Mouse (Mus musculus) liver, embryonic 16.5 days (tissue): ENCODE measurements around the gene Dnajb8. TPM values are rescaled to one million over a fixed set of nuclear protein-coding genes. Genes with fewer than 3 reads are reported as not detected.
A peak's percentile ranks its signal among the peaks of the same experiment; 100 is the strongest.

Source experiments
- ATAC-seq: fragments of 200-750 bp; cut with Nextera tagmentation; 2 replicates; pipeline ENCODE4 v1.8.0; 2017; ENCODE audit warnings: low read depth, mild to moderate bottlenecking, moderate number of reproducible peaks, moderate library complexity
- H3K27ac ChIP-seq: fragments of 300-500 bp; sonication (generic); 2 replicates; pipeline ENCODE4 v1.5.1; 2014; ENCODE audit warnings: mild to moderate bottlenecking, low read length
- H3K27me3 ChIP-seq: fragments of 300-500 bp; sonication (generic); 2 replicates; pipeline ENCODE4 v1.6.1; 2014; ENCODE audit warnings: low read depth, low read length, mixed read lengths; ENCODE audit not compliant: control insufficient read depth, insufficient read depth
- H3K36me3 ChIP-seq: fragments of 300-500 bp; sonication (generic); 2 replicates; pipeline ENCODE4 v1.6.1; 2014; ENCODE audit warnings: mild to moderate bottlenecking; ENCODE audit not compliant: control insufficient read depth, insufficient read depth
- H3K4me1 ChIP-seq: fragments of 300-500 bp; sonication (generic); 2 replicates; pipeline ENCODE4 v1.6.1; 2014; ENCODE audit warnings: low read depth, low read length, mixed read lengths; ENCODE audit not compliant: control insufficient read depth
- H3K4me2 ChIP-seq: fragments of 300-500 bp; sonication (generic); 2 replicates; pipeline ENCODE4 v1.6.1; 2014; ENCODE audit warnings: low read depth, low read length, mixed read lengths
- H3K4me3 ChIP-seq: fragments of 300-500 bp; sonication (generic); 2 replicates; pipeline ENCODE4 v1.5.1; 2014; ENCODE audit warnings: low read depth, mild to moderate bottlenecking, low read length
- H3K9ac ChIP-seq: fragments of 300-500 bp; sonication (generic); 2 replicates; pipeline ENCODE4 v1.6.1; 2014; ENCODE audit warnings: low read depth, low read length
- H3K9me3 ChIP-seq: fragments of 300-500 bp; sonication (generic); replicated peaks from 2 replicates; pipeline ENCODE4 v1.6.1; 2016; ENCODE audit warnings: low read length; ENCODE audit not compliant: control insufficient read depth
- WGBS: fragments of 180-500 bp; shearing (Covaris S2); extraction: QIAGEN DNeasy Blood & Tissue Kit; methylation state at CpG from one replicate; pipeline ENCODE4 v1.1.7; 2014; ENCODE audit not compliant: insufficient replicate concordance; 5-methylcytosine and 5-hydroxymethylcytosine counted together
- polyA plus RNA-seq: library from polyadenylated mRNA; unstranded; fragments of >200 nt; fragmentation: Nextera tagmentation; extraction: Ambion mirVana; gene quantifications from 2 replicates; pipeline ENCODE4 v1.2.1, GENCODE M21; 2015

Gene Dnajb8
- polyA plus RNA-seq, 1 experiment from 2014 or later: not detected

DNA sequence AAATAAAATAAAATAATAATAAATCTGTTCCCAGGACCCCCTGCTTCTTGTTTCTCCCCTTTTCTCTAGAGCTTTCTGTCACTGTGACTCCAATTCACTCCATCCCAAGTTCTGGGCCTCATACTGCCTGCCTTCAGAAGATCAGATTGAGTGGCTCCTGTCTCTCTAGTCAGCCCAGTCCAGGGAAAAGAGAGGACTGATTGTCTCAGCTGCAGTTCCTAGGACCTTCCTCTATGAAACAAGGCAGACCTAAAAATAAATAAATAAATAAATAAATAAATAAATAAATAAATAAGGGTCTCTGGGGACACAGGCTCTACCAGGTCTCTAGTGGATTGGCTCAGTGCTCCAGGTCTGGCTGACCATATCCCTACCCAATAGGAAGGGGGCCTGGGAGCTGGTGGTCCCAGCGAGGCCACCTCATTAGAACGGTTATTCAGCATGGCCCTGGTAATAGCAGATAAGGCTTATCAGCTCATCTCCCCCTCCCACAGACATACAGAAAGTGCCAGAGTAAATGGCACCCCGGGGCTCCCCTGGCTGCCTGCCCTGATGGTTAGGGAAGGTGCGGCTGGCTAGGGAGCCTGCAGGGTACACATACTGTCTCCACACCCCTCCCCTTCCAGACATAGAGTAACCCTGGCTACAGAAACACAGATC lies 30.5 kb upstream of the Dnajb8 start:
- Histone ChIP-seq H3K9ac (no peak overlapping the region), H3K27me3 (peaks cover 90% of the 10 kb centered on the region), H3K27ac (no peak overlapping the region), H3K9me3 (no peaks in the 10 kb centered on the region), H3K4me3 (no peak overlapping the region), H3K4me2 (no peak overlapping the region), H3K4me1 (peaks cover 24% of the 10 kb centered on the region), H3K36me3 (no peaks in the 10 kb centered on the region)
- 11% methylated on average over 4 of the region's 4 CpGs for WGBS
- ATAC-seq: no peak

DNA sequence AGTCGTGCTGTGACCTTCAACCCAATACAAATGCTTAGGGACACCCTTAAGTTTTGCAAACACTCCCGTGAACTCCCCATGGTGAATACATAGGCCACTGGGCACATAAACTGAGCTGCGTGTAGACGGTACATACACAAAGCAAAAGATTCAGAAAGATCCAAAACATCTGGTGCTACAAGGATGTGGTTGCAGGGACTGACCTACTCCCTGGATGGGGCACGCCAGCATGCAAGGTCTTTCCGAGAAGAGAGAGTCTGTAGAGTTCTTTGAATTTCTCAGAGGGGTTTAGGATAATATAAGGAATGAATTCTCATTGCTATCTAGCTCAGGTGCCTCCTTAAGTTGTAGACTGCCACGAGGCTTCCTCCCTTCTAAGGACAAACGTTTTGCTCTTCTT lies 29.3 kb upstream of the Dnajb8 start:
- H3K4me1 ChIP-seq: peaks cover 36% of the 10 kb centered on the region
- 36% methylated on average over 8 of the region's 8 CpGs for WGBS

DNA sequence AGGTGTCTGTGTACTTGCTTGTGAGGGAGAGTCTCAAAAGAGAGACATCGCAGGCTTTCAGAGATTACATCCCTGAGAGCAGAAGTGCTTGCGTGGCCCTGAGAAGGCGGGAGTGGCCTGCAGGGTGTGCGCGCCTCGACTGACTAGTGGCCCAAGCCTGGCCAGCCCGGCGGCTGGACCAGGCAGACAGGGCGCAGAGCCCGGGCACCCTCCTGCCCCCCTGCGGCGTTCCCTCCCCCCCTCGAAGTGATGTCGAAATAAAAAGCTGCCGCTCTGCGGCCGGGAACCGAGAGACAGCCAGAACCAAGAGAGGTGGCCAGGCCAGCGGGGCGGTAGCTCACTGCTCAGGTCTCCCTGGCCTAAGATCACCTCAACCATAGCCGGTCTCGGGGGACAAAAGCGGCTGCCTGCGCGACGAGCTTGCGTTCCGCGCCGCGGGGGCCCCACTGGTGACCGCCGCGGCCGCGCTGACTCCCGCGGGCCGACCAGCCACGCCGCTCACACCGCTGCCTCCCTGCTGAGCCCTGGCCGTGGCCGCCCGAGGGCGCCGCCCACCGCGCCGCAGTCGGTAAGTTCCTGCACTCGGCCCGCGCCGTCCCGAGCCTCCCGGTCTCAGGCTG lies 28.5 kb upstream of the Dnajb8 start, which contains the start of gene Gata2:
Gene Gata2 (plus strand): TSS at position 459 of the 620 bp plus-strand sequence.
- peak within 1 kb of the TSS; percentile 28; the same call in 1 of the 2 replicates for H3K9ac ChIP-seq
- H3K27ac ChIP-seq: no peak within 1 kb of the TSS
- peaks cover 44% of the 10 kb centered on the region for H3K4me1 ChIP-seq
- H3K36me3 ChIP-seq: no peaks in the 10 kb centered on the region
- peak within 1 kb of the TSS; percentile 65 for H3K4me2 ChIP-seq
- WGBS: 2% methylated on average over 50 of the region's 57 CpGs
- peak within 1 kb of the TSS; percentile 49 for H3K4me3 ChIP-seq
- no peaks in the 10 kb centered on the region for H3K9me3 ChIP-seq
- H3K27me3 ChIP-seq: peaks cover 100% of the 10 kb centered on the region
- no peak for ATAC-seq

More for the DNA sequence above, 29.3 kb upstream of the Dnajb8 start:
- no peaks in the 10 kb centered on the region for H3K36me3 ChIP-seq
- H3K27ac ChIP-seq: no peak overlapping the region
- no peak overlapping the region for H3K4me3 ChIP-seq
- H3K27me3 ChIP-seq: peaks cover 100% of the 10 kb centered on the region
- H3K9ac ChIP-seq: no peak overlapping the region
- no peak overlapping the region for H3K4me2 ChIP-seq
- no peak for ATAC-seq
- no peaks in the 10 kb centered on the region for H3K9me3 ChIP-seq

DNA sequence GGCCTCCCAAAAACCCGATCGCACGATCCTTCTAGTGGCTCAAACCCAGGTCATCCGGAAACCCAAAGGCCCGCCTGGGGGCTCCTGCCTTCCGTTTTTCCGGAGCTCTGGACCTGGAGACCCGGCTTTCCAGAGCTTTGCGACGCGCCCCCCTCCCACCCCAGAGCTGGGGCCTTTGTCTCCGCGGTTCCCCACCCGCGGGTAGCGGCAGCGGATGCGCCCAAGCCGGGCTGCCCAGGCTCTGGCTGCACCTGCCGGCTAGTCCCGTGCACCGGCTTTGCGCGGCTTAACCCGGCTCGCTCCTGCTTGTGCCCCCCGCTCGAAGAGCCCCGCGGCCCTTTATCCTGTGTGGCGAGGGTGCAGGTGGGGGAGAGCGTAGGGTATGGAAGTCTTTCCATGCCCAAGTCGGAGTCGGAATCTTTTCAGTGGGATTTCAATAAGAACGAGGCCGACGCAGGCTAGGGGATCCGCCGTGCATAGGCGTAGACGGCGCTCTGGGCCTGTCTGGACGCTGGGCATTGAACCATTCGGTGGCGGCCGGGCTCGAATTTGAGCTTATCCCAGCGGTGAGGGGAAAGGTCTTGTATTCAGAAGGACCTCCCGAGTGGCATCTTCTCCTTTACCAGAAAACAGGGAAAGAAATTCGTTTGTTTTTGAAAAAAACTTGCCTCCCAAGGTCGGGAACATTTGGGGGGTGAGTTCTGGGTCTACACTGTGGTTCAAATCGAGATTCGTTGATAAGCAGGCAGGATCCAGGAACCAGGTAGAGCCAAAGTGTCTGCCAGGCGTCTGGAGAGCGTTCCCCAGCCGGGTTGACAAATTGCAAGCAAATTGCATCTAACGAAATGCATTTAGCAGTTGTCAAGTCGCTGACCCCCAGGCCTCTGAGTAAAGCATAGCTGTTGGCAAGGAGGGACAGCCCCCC lies 27.8 kb upstream of the Dnajb8 start:
- H3K9ac ChIP-seq: peak overlapping the region; percentile 28; the same call in 1 of the 2 replicates

DNA sequence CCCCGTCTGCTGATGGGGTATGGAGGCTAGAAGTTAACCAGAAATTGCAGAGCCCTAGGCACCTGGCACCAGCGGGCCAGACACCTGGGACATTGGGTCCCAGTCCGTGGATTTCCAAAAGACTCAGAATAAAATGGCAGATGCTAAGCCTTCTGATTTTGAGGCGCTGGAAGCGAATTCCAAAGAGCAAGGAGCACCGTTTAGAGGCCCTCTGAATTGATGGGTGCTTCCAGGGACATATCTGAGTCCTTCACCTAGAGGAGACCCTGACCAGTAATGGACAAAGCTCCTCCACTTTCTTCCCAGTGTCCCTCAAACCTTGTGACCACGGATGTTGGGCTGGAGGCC lies 27.1 kb upstream of the Dnajb8 start:
- Histone ChIP-seq H3K9ac (no peak overlapping the region), H3K36me3 (no peaks in the 10 kb centered on the region), H3K27ac (no peak overlapping the region), H3K9me3 (no peaks in the 10 kb centered on the region), H3K4me1 (peaks cover 43% of the 10 kb centered on the region), H3K27me3 (peaks cover 100% of the 10 kb centered on the region), H3K4me3 (no peak overlapping the region), H3K4me2 (no peak overlapping the region)
- ATAC-seq: no peak
- 38% methylated on average over 7 of the region's 7 CpGs for WGBS

More for the DNA sequence above, 27.8 kb upstream of the Dnajb8 start:
- ATAC-seq: no peak
- H3K4me2 ChIP-seq: peak overlapping the region; percentile 65
- 4% methylated on average over 58 of the region's 58 CpGs for WGBS
- H3K27ac ChIP-seq: no peak overlapping the region
- peaks cover 47% of the 10 kb centered on the region for H3K4me1 ChIP-seq
- peaks cover 100% of the 10 kb centered on the region for H3K27me3 ChIP-seq
- H3K36me3 ChIP-seq: no peaks in the 10 kb centered on the region
- H3K4me3 ChIP-seq: peak overlapping the region; percentile 49
- H3K9me3 ChIP-seq: no peaks in the 10 kb centered on the region

DNA sequence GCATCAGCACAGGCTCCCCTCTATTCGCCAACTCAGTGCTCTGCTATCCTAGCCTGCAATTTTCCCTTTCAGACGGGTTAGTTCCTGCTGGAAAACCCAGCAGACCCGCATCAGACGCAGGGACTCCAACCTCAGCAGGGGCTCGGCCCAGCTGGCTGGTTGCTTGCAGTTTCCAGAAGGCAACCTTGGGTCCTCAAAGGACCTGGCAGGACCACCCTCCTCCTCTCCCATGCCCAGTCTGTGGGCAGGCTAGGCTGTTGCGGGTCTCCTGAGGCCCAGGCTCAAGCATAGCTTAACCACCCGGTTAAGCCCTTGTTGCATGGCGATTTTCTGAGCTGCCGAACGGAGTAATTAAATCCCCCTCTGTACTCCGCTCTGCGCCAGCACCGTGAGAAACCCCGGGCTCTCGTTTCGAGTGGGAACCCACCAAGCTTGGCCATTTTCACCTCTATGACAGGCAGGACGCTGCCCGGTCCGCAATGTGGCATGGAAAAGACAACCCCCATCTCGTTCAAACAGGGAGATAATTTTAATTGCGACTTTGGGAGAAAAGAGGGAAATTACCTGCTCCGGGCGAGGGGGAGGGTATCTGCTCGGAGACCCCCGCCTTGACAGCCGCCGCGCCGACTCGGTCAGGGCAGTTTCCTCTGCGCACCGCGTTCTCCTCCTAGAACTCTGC lies 25.9 kb upstream of the Dnajb8 start:
- 0 out of 2 replicates have a peak overlapping the region, but pooled peaks have one; percentile 54 for H3K4me2 ChIP-seq
- ATAC-seq: no peak
- 10% methylated on average over 33 of the region's 33 CpGs for WGBS

DNA sequence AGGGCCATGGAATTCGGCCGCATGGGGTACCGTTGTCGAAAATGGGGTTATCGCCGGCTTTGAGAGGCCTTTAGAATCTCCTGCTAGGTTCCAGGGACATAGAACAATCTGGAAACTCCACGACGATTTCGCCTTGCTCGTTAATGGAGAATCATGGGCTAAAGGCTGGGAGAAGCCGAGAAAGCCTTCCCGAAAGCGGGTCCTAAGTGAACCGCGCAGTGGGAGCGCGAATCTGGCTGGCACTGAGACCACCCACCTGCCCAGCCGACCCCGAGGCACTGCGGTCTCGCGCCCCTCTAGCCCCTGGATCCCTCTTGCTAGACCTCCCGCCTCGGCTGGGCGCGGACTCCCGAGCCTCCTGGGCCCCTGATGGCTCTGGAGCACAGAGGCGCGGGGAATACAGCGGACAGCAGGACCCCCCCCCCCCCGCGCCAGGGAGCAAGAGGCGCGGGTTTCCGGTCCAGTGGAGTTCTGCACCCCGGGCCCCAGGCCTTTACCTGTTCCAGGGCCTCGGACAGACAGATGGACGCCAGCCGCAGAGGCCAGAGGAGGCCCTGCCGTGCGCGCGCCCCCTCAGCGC lies 25.2 kb upstream of the Dnajb8 start:
- Histone ChIP-seq H3K9ac (no peak overlapping the region), H3K4me2 (peak overlapping the region; percentile 54), H3K4me1 (peaks cover 36% of the 10 kb centered on the region), H3K27me3 (peaks cover 100% of the 10 kb centered on the region), H3K4me3 (peak overlapping the region; percentile 42), H3K36me3 (no peaks in the 10 kb centered on the region), H3K27ac (no peak overlapping the region), H3K9me3 (no peaks in the 10 kb centered on the region)
- no peak for ATAC-seq
- under 1% methylated on average over 43 of the region's 44 CpGs for WGBS

More for the DNA sequence above, 25.9 kb upstream of the Dnajb8 start:
- H3K27me3 ChIP-seq: peaks cover 100% of the 10 kb centered on the region
- H3K4me3 ChIP-seq: peak overlapping the region; percentile 42; the same call in 1 of the 2 replicates
- H3K9ac ChIP-seq: no peak overlapping the region
- H3K36me3 ChIP-seq: no peaks in the 10 kb centered on the region
- H3K27ac ChIP-seq: no peak overlapping the region
- H3K4me1 ChIP-seq: peaks cover 36% of the 10 kb centered on the region
- no peaks in the 10 kb centered on the region for H3K9me3 ChIP-seq

DNA sequence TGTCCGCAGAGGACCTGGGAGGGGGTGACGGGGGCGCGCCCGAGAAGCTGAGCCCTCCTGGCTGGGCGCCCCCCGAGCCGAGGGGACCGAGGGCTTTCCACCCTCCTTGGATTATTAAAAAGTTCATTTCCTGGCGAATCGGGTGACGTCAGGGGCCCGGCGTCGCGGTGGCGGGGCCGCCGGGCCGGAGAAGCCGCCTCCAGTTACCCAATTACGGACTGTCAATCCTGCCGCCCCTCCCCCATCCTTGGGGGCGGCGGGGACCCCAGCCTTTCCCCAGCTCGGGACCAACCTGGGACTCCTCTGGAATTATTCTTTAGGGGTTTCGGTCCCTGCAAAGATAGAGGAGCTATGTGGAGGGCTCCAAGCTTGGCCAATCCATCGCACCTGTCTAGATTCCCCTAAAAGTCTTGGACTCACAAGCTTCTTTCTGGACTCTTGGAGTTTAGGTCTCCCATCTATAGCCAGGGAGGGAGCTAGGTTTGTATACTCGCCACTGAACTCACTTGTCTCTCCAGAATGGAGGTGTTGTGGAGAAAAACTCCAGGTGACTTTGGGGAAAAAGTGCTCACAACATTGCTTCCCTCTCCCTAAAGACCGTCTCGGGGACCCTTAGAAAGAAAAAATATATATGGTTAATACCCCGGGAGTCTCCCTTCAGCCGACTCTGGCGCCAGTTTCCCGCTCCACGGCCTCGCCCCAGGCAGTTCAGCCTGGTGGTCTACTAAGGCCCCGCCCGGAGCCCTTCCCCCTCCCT lies 24.6 kb upstream of the Dnajb8 start:
- Histone ChIP-seq H3K4me1 (peaks cover 39% of the 10 kb centered on the region), H3K27ac (no peak overlapping the region)
- WGBS: 1% methylated on average over 39 of the region's 39 CpGs

More for the DNA sequence above, 24.6 kb upstream of the Dnajb8 start:
- no peak for ATAC-seq
- H3K4me2 ChIP-seq: peak overlapping the region; percentile 69
- peak overlapping the region; percentile 42 for H3K4me3 ChIP-seq
- H3K27me3 ChIP-seq: peaks cover 100% of the 10 kb centered on the region
- H3K36me3 ChIP-seq: no peaks in the 10 kb centered on the region
- no peaks in the 10 kb centered on the region for H3K9me3 ChIP-seq
- no peak overlapping the region for H3K9ac ChIP-seq
